Comparison of ENCODE assay signal across 13 mouse cellular contexts in the genomic region with DNA sequence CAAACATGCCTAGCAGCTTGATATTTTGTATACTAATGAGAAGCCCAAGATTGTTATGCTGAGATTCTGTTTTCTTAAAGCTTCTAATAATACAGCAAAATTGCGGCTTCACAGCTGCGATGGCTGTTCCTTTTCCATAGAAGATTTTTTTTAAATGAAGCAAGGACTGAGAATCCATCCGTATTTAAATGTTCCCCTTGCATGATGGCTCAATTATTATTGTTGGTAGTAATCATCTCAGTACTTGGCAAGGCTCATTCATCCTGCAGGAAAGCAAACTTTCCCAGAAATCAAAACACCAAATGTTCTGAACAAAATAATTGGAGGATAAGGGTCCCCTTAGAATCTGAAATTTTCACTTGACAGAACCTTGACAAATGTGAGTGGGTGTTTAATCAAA.
"Had no signal": no experiment of that assay in that cellular context is flagged by ENCODE, and none has a peak within 500 bp of the region (broad histone marks: within the 10 kb centered on the region; RNA-seq: fewer than 3 reads in every experiment).

No protein-coding gene starts in this region.

- H3K4me2 ChIP-seq: limb, embryonic 13.5 days; midbrain, embryonic 12.5 days; neural tube, embryonic 13.5 days; stomach, embryonic 15.5 days had no signal

- H3K9ac ChIP-seq: limb, embryonic 13.5 days; liver, embryonic 14.5 days; midbrain, embryonic 12.5 days; neural tube, embryonic 13.5 days; stomach, embryonic 15.5 days had no signal

- H3K4me1 ChIP-seq: limb, embryonic 13.5 days; midbrain, embryonic 12.5 days; neural tube, embryonic 13.5 days; stomach, embryonic 15.5 days had no signal

- DNase-seq: kidney, adult 2 months; kidney, postnatal 25 days; left cerebral cortex, postnatal 4 days; lung, adult 18-20 months; right cerebral cortex, postnatal 14 days; thymus, postnatal 36 days had no signal

- ATAC-seq: midbrain, embryonic 16.5 days had no signal

- H3K4me3 ChIP-seq: layer of hippocampus, adult 2 months; limb, embryonic 13.5 days; midbrain, embryonic 12.5 days; neural tube, embryonic 13.5 days; stomach, embryonic 15.5 days had no signal

- H3K27me3 ChIP-seq: limb, embryonic 13.5 days; midbrain, embryonic 12.5 days; neural tube, embryonic 13.5 days; stomach, embryonic 15.5 days had no signal

- H3K36me3 ChIP-seq: limb, embryonic 13.5 days; midbrain, embryonic 12.5 days; neural tube, embryonic 13.5 days; stomach, embryonic 15.5 days had no signal

- H3K9me3 ChIP-seq: limb, embryonic 13.5 days; midbrain, embryonic 12.5 days; neural tube, embryonic 13.5 days; stomach, embryonic 15.5 days had no signal

- H3K27ac ChIP-seq: layer of hippocampus, adult 2 months; limb, embryonic 13.5 days; liver, embryonic 14.5 days; midbrain, embryonic 12.5 days; neural tube, embryonic 13.5 days; stomach, embryonic 15.5 days had no signal
